Mouse (Mus musculus) kidney, adult 9 months (tissue): Measurements from ENCODE around the gene Zwilch.
"Not testable (repeated sequence)": the region's sequence is repeated elsewhere in the genome, so short reads cannot be mapped to it uniquely, and the experiment has no call there.

Experiments
- DNase-seq: peaks from one replicate; pipeline ENCODE4 v3.0.0; 2022

The Zwilch gene

DNA sequence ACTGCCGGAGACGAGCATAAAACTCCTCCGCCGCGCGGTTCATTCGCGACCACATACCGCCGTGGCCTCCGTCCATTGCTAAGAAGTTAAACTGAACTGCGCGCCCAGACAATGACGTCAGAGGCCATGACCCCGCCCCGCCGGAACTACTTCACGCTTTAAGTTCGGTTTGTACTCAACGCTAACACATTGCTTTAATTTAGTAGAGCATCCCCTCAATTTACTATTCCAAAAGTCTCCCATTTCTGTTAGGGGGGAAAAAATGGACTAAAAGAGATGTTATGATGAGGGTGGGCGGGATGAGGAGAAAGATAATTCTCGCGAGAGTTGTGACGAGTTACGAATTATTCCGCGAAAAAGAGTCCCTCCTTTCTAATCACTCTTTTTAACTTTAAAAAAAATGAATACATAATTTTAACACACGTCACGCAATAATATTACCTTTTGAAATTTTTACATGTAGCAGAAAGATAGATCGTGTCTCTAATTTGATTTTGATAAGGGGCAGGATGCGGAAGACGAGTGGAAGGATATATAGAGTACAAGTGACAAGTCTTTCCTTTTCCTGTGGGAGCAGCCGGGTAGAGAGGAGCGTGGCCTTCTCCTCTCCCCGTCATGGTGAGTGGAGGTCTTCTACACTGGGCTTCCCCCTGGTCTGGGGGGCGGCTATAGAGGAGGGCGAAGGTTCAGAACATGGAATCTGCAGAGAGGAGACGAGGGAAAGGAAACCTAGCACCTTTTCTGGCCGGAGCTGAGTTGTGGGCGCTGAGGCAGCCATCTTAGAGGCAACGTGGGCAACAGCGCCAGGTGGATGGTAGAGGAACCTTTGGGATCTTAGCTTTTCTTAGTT, at the start of gene Zwilch, which contains the start of gene Rpl4:
TSS of gene Zwilch (minus strand) at position 289 of the 850 bp plus-strand sequence.
TSS of gene Rpl4 (plus strand) at position 560 of the 850 bp plus-strand sequence.
- peak; percentile 90 for DNase-seq

- DNase-seq = no peak
Measured at GRCm38 (mm10) chr9:64222098-64222497, 49.2 kb upstream of the Zwilch start.

GRCm38 (mm10) chr9:64221480-64221879, 48.6 kb upstream of the Zwilch start:
- no peak for DNase-seq

DNA sequence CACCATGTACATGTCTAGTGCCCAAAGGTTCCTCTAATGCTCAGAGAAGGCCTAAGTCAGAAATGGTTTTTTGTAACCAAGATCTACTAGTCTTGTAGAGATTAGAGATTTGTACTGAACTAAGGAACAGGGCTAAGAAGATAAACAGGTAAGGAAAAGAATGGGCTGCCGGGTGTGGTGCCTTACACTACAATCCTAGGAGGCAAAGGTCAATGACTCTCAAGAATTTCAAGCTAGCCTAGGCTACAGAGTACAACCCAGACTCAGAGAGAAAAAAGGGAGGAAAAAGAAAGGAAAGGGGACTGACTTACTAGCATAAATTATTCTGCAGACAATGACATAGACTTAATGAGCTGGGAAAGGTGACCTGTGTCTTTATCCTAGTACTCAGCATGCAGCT, 47.7 kb upstream of the Zwilch start:
- DNase-seq = no peak

- DNase-seq = no peak
Measured at GRCm38 (mm10) chr9:64219772-64220420, 47.0 kb upstream of the Zwilch start.

- no peak for DNase-seq
Measured at GRCm38 (mm10) chr9:64219305-64219704, 46.4 kb upstream of the Zwilch start.

DNA sequence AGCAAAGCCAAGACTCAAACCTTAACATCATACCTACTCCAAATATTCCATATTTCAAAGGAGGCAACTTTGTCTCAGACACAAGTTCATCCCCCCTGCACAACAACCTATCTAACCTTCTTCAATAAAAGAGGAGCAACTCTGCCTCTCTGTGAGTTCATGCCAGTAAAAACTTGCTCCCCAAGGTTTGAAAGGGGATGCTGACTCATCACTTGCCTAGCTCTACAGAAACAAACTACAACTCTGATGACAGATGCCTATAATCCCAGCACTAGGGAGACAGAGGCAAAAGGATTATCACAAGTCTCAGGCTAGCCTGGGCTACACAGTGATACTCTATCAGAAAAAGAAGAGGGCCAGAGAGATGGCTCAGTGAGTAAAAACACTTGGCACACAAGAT, 45.0 kb upstream of the Zwilch start:
- DNase-seq = no peak

GRCm38 (mm10) chr9:64216641-64217040, 43.7 kb upstream of the Zwilch start:
- no peak for DNase-seq

DNA sequence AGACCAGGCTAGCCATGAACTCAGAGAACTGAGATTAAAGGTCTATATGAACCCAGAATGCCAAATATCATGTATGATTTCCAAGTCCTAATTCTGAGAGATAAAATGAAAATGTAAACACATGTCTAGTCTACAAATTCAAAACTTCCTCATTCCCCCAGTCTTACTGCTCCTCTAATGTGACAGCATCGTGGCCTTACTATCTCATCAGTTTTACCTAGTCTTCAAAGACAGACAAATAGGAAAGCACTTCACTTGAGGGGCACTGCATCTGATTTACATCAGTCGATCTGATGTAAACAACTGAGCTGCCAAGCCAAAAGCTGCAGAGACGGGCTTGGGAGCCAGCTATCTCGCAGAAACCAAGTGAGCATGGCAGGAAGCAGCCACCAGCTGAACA, 43.2 kb upstream of the Zwilch start:
- DNase-seq = no peak

DNA sequence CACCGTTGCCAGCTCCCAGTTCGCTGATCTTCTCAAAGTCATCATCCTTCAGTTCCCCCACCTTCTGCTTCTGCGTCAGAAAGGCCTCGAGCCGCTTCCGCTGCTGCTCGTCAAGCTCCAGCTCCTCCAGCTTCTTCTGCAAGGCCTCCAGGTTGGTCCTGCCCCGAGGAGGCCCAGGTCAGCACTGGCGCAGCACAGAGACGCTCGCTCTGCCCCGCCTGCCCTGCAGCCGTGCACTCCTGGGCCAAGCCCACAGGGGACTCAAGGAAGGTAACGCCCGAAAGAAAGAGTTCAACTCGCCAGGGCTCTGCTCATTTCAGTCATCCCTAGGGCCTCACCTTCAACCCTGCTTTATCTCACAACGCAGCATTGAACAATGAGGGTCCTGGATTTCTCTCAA, 41.5 kb upstream of the Zwilch start:
- DNase-seq = no peak

GRCm38 (mm10) chr9:64207509-64208084, 34.7 kb upstream of the Zwilch start:
- peak; percentile 32 for DNase-seq

DNA sequence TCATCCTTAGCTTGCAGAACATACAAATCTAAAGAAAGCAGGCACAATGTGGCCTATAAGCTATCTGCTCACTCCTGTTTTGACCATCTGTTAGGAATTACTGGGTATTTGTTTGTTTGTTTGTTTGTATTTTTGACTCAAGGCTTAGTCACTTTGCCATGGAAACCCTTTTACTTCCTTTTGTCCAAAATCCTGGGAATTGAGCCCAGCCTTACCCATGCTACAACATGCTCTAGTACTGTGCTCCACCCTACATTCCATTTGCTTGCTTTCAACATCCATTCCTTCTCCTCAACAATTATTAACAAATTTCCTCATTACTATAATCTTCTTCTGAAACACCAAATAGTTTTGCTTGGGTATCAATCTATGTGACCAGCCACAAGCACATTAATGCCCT, 30.0 kb upstream of the Zwilch start:
- DNase-seq = no peak

DNA sequence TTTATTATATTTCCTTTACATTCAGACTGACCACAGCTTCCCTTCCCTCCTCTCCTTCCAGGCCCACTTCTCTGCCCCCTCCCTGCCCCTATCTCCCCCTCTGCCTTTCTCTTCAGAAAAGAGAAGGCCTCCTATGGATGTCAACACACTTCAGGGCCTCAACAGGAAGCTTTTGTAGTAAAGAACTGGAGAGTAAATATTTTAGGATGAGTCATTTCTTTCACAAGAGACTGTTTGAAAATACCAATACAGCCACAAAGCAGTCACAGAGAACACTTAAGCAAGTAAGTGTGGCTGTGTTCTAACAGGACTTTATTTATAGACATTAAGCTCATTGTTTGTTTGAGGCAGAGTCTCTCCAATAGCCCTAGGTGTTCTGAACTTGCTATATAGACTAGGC, 29.4 kb upstream of the Zwilch start:
- DNase-seq = no peak

- DNase-seq = peak; percentile 69
Measured at GRCm38 (mm10) chr9:64199897-64200296, 27.0 kb upstream of the Zwilch start.

DNA sequence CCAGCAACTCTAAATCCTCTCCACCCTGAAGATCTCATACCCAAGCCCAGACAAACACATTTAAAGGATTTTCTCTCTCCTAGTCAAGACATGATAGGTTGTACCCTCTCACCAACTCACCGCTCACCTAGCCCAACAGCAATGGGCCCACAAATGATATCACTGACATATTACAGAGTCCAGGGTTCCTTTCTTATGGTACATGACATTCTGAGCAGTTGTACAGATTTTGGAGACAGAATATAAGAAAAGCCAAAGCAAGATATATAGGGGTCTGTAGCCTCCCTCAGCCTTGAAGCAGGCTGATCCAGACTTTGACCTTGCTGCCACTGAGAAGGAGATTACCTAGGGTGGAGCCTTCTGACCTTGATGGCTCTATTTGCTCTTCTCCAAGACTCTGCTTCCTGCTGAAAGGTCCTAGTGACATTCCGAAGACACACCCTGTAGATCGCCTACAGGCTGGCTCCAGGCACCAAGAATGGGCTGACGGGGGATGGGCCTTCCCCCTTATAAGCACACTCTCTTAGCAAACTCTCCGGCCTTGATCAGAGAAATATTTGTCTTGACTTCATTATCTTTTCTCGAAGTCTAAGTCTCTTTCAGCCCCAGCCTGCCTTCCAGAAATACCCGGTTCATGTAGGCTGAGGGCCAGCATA, 26.0 kb upstream of the Zwilch start:
- not testable (repeated sequence) for DNase-seq

DNA sequence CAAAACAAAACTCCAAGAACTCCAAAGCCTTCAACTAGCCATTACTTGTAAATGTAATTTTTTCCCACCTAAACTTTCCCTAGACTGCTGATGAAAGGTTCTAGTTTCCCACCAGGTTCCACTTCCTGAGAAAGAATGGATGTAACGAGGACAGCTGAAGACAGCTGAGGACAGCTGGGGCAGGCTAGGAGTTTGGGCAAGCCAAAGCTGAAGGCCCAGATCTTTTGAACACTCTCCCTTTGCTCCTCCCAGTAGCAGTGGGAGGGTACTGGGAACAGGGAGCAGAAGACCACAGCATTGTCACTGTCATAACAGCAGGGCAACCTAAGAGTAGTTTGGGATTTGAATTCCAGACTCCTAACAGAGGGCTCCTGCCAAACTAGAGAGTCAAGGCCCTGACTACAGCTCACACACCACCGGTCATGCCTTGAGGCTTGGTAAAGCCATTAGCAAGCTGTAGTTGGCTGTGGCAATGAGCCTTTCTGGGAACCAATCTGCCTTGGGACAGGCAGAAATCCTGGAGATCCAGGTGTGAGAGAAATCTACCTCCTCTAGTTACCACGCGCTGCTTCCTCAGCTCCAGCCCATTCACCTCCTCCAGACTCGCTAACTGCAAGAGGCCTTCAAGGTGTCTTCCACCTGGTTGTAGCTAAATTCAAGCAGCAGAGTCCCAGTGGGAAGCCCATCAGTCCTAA, 25.3 kb upstream of the Zwilch start:
- no peak for DNase-seq

DNA sequence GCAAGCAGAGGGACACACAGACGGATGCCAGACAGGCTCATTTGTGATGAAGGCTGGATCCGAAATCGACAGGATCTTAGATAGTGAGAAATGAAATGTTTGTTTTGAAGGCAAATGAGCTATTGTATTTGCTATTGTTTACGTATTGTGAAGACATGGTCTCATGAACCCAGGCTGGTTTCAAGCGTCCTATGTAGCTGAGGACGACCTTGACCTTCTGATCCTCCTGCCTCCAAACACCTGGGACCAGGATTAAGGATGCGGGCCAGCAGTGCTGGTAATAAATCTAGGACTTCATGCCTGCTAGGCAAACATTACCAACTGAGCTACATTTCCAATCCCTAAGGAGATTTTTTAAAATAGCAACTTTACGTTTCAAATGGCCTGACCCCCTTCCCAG, 24.6 kb upstream of the Zwilch start:
- no peak for DNase-seq

- DNase-seq = peak; percentile 35
Measured at GRCm38 (mm10) chr9:64195554-64195953, 22.6 kb upstream of the Zwilch start.

GRCm38 (mm10) chr9:64193879-64194278, 21.0 kb upstream of the Zwilch start:
- DNase-seq = no peak

- DNase-seq = no peak
Measured at GRCm38 (mm10) chr9:64184166-64184840, 11.4 kb upstream of the Zwilch start.

DNA sequence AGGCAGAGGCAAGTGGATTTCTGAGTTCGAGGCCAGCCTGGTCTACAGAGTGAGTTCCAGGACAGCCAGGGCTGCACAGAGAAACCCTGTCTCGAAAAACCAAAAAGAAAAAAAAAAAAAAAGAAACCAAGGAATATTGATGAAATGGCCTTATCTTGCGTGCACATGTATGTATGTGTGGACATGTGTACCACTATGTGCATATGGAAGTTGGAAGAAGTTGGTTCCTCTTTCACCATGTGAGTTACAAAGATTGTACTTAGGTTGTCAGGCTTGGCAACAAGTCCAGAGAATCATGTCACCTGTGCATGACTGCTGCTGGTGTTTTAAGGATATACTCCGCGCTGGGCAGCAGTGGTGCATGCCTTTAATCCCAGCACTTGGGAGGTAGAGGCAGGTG, 10.4 kb upstream of the Zwilch start:
- DNase-seq = not testable (repeated sequence)
